Mouse (Mus musculus): Measurements from ENCODE around the gene Tnxb. TPM values are rescaled to one million over a fixed set of nuclear protein-coding genes. Genes with fewer than 3 reads are reported as not detected.

Gene Tnxb
- polyA plus RNA-seq, 1 experiment = not detected

DNA sequence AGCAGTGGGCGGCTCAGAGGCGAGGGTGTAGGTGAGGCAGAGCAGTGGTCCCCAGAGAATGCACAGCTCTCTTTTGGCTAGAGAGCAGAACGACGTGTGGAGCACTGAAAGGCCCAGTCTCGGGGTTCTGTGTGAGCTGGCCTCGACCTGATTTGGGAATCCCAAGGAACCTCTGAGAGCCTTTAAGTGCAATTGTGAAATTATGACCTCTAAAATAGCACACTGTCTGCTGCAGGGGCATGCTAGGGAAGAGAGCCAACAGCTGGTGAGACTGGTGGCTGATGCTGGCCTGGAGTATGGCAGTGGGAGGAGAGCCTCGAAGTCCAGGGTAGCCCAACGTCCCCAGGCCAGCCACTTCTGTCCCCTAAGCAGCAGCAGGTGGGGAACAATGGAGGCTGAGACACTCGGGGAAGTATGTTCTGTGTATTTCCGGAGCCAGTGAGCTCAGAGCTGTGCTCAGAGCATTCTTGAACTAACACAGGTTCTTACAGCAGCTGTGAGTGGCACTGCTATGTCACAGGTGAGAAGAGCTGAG is 13.4 kb downstream of the Tnxb start:
- TF ChIP-seq GATA1 (IDR thresholded peaks at IDR 0.05; ENCODE audit: low read length) = no peak

- no peak for TF ChIP-seq GATA1 (IDR thresholded peaks at IDR 0.05; ENCODE audit: low read length)
Observed at GRCm38 (mm10) chr17:34684253-34684893, 14.0 kb downstream of the Tnxb start.

GRCm38 (mm10) chr17:34685120-34686110 is 15.1 kb downstream of the Tnxb start:
- TF ChIP-seq GATA1 (IDR thresholded peaks at IDR 0.05; ENCODE audit: low read length) = no peak

GRCm38 (mm10) chr17:34688889-34689288 is 18.6 kb downstream of the Tnxb start:
- TF ChIP-seq GATA1 (IDR thresholded peaks at IDR 0.05; ENCODE audit: low read length) = no peak

DNA sequence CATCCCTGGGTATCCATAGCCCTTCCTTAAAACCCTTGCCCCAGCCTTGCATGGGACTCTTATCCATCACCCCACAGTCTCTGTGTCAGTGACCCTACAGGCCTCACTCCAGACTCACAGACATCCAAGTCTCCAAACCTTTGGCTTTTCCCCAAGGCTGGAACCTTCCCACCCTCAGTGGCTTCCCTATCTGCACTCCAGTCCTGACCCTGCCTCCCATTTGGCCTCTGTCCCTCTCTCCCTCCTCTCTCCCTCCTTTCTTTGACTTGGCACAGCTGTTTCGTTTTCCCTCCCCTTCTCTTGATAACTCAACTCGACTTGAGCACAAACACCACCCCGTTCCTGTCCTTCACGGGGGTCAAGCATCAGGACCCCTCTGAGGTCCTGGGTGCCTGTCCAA is 20.1 kb downstream of the Tnxb start:
- TF ChIP-seq GATA1 (IDR thresholded peaks at IDR 0.05; ENCODE audit: low read length) = no peak

DNA sequence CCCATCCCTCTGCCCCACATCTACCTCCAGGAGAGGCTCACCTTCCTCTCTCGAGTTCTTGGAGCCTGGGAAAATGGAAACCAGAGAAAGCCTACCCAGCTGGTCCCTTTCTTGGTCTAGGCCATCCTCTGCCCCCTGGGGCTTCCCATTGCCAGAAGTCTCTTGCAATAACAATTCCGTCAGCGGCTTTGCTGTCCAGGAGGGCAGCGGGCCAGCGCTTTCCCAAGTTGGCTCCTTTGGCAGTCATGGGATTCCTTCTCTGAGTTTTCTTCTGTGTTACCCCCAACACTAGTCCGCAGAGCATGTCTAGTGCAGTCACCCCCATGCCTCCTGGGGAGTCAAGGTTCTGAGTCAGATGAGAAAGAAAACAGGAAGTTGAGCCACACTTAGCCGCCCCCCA is 22.6 kb downstream of the Tnxb start:
- no peak for TF ChIP-seq GATA1 (IDR thresholded peaks at IDR 0.05; ENCODE audit: low read length)

DNA sequence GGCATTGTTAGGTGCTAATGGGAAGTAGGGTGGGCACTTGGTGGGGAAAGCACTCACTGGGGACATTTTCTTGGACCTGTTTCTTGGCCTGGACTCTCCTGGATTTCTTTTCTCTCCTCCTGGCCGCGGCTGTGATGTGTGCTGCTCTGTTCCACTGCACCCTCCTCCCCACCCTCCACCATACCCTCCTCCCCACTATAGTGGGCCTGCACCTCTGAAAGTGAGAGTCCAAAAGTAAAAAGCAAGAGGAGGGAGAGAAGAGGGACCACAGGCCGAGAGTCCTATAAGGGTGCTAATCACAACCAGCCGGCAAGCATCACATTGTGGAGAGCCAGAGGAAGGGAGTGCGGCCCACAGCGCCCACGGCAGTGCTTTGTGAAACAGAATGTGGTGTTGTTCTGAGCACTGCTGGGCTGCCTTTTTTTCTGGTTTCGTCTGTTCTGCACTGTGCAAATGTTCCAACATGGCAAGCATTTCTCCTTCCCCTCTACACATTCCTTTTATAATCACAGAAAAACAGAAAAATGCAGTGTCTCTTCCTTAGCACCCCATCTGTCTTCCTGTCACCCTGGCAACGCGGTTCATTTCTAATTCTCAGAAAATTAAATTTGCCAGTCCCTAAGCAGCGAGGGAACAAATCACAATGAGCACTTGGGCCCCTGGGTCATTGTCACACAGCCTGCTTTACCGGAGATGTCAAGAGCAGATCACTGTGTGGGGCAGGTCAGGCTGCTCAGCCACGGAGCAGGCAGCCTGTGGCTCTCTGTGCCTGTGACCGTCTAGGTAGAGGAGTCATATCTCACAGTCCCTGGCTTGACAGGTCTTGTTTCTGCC is 29.5 kb downstream of the Tnxb start:
- TF ChIP-seq GATA1 (IDR thresholded peaks at IDR 0.05; ENCODE audit: low read length) = no peak

DNA sequence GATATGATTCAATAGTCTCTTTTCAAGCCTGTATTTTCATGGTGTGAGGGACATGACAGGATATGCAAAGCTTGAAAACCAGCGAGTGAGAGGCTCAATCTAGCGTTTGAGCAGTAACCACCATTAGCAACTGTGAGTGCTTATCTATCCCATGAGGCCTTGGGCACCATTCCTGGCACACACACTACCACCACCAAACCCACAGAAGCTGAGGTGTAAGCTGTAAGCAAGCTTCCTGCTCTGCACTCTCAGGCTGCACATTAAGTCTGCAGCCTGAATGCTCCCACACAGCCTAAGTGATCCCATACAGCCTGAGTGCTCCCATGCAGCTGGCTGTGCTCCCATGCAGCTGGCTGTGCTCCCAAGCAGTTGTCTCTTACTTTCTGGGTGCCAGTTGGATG is 30.3 kb downstream of the Tnxb start:
- no peak for TF ChIP-seq GATA1 (IDR thresholded peaks at IDR 0.05; ENCODE audit: low read length)

GRCm38 (mm10) chr17:34712951-34713350 is 42.6 kb downstream of the Tnxb start:
- no peak for TF ChIP-seq GATA1 (IDR thresholded peaks at IDR 0.05; ENCODE audit: low read length)

DNA sequence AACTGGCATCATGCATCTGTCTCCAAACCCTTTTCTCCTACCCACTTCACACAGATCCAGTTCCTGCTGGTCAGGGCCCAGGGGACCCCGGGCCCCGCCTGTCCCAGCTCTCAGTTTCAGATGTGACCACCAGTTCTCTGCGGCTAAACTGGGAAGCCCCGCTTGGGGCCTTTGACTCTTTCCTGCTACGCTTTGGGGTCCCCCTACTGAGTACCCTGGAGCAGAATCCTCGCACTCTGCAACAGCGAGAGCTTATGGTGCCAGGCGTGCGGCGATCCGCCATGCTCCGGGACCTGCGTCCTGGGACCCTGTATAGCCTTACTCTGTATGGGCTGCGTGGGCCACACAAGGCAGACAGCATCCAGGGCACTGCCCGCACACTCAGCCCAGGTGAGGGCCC is 45.9 kb downstream of the Tnxb start:
- no peak for TF ChIP-seq GATA1 (IDR thresholded peaks at IDR 0.05; ENCODE audit: low read length)

DNA sequence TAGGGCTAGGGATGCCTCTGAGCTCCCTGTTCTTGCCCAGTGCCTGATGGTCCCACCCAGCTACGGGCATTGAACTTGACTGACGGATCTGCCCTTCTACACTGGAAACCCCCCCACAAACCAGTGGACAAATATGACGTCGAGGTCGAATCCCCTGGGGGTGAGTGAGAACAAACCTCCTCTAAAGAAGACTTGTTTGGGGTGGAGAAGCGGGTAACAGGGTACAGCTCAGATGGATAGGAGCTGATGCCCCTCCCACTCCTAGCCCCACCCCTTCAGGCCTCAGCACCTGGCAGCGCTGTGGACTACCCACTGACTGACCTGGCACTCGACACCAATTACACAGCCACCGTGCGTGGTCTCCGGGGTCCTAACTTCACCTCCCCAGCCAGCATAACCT is 47.1 kb downstream of the Tnxb start:
- TF ChIP-seq GATA1 (IDR thresholded peaks at IDR 0.05; ENCODE audit: low read length) = no peak

DNA sequence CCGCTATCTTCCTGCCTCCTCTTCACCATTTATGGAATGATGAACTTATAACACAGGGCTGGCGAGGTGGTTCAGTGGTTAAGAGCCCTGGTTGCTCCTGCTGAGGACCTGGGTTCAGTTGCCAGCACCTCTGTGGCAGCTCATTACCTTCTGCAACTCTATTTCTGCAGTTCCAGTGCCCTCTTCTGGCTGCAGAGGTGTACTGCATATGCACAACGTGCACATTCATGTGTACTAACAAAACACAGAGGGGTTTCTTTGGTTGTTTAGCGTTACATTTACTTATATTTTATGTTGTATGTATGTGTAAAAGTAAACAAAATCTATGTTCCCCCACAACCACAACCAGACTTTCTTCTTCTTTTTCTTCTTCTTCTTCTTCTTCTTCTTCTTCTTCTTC is 52.7 kb downstream of the Tnxb start:
- no peak for TF ChIP-seq GATA1 (IDR thresholded peaks at IDR 0.05; ENCODE audit: low read length)

- TF ChIP-seq GATA1 (IDR thresholded peaks at IDR 0.05; ENCODE audit: low read length) = no peak
Observed at GRCm38 (mm10) chr17:34727887-34728286, 57.6 kb downstream of the Tnxb start.

DNA sequence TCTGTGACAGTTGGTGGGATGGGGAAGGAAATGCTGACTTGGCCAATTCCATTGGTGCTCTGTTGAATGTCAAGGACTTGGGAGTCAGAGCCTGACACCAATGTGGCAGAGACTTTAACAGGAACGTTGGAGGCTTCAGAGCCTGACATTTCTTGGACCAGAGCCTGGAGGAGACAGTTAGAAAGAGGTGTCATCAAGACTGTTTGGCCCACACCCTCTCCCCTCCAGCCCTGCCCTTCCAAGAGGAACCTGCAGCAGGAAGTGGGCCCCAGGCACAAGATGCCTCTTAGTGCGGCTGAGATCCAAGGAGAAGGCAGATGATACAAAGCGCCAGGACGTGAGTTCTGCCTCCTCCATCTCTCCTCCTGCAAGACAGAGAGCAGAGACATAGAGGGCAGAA is 69.9 kb downstream of the Tnxb start:
- no peak for TF ChIP-seq GATA1 (IDR thresholded peaks at IDR 0.05; ENCODE audit: low read length)

- no peak for TF ChIP-seq GATA1 (IDR thresholded peaks at IDR 0.05; ENCODE audit: low read length)
Observed at GRCm38 (mm10) chr17:34743719-34744118, 73.4 kb downstream of the Tnxb start, which contains the start of gene C4b. TSS of gene C4b (minus strand) at chr17:34743882.

All from G1E-ER4 (cell line).